Mouse (Mus musculus) thymus, adult 2 months (tissue): ENCODE results near the gene Tmem178b. TPM values are rescaled to one million over a fixed set of nuclear protein-coding genes. Genes with fewer than 3 reads are reported as not detected.

Source experiments
- DNase-seq: peaks from one replicate; pipeline ENCODE4 v3.0.0; 2021
- H3K27ac ChIP-seq: fragments of 200-500 bp; 2 replicates; pipeline ENCODE4 v1.5.1; 2012; ENCODE audit warnings: low read length, control low read depth; ENCODE audit not compliant: control insufficient read depth, insufficient read depth
- H3K27me3 ChIP-seq: fragments of 200-500 bp; 2 replicates; pipeline ENCODE4 v1.6.1; 2012; ENCODE audit warnings: mild to moderate bottlenecking, low read length, moderate library complexity, mixed read lengths; ENCODE audit not compliant: control insufficient read depth, insufficient read depth
- H3K36me3 ChIP-seq: fragments of 200-500 bp; 2 replicates; pipeline ENCODE4 v1.6.1; 2012; ENCODE audit warnings: mild to moderate bottlenecking, low read length, moderate library complexity; ENCODE audit not compliant: control insufficient read depth, insufficient read depth
- H3K4me1 ChIP-seq: fragments of 200-500 bp; replicated peaks from 2 replicates; pipeline ENCODE4 v1.6.1; 2012; ENCODE audit warnings: low read length; ENCODE audit not compliant: control insufficient read depth, insufficient read depth
- H3K4me3 ChIP-seq: fragments of 200-500 bp; 2 replicates; pipeline ENCODE4 v1.5.1; 2012; ENCODE audit warnings: mild to moderate bottlenecking, low read length, control low read depth, moderate library complexity; ENCODE audit not compliant: control insufficient read depth, insufficient read depth
- CTCF ChIP-seq: fragments of 200-500 bp; IDR thresholded peaks from 2 replicates; pipeline ENCODE4 v1.5.1; 2012; ENCODE audit warnings: mild to moderate bottlenecking, control low read depth, low read length, moderate library complexity, borderline replicate concordance; ENCODE audit not compliant: control insufficient read depth, poor library complexity, insufficient read depth; ENCODE audit errors: extremely low read depth
- POLR2A ChIP-seq: fragments of 200-500 bp; IDR thresholded peaks from 2 replicates; pipeline ENCODE4 v1.6.1; 2012; ENCODE audit warnings: mild to moderate bottlenecking, low read length, control low read depth, moderate library complexity; ENCODE audit not compliant: control insufficient read depth, poor library complexity, insufficient read depth; ENCODE audit errors: extremely low read depth
- WGBS: fragments of 180-500 bp; shearing (Covaris S2); methylation state at CpG from one replicate; pipeline ENCODE4 v1.1.7; 2018; 5-methylcytosine and 5-hydroxymethylcytosine counted together
- polyA plus RNA-seq: library from polyadenylated mRNA; depleted of rRNA; stranded (reverse); fragments of >200 nt; gene quantifications from 2 replicates; pipeline ENCODE4 v1.2.3, GENCODE M21; 2012; rRNA removed

Tmem178b gene
- polyA plus RNA-seq, 1 experiment: 0.13 TPM

DNA sequence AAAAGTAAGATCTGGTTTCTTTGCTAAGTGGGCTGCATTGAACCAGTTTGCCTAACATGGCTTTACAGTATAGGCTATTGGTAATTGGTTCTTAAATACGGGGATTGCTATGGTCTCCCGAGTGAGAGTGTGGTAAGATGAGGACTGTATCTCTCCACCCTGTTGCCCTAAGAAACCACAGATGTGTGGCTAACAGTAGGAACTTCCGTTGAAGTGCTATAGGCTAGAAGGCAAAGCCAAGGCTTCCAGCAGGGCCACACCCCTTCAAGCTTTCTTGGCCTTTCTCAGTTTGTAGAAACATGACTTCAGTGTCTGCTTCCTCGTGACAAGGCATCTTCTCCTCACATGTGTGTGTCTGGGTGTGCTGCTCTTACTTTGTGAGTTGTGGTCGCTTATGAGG is 427.6 kb downstream of the Tmem178b start:
- WGBS: 43% methylated on average over 5 of the region's 5 CpGs

DNA sequence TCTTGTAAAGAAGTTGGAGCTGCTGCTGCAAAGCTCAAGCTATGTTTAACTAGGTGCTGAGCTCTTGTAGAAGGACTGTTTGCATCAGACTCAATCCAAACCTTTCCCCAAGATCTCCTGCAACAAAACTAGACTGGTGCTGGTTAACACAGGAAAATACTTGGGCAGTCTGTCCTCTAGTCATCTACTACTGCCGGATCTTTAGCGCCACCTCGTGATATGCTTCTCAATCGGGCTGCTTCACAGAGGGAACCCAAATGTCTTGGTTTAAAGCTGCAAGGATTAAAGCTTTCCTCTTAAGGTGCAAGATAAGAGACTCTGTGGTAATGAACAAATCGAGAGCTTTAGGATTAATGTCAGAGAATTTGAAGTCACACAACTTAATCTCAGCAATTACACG is 430.3 kb downstream of the Tmem178b start:
- Histone ChIP-seq H3K27me3 (no peaks in the 10 kb centered on the region), H3K36me3 (no peaks in the 10 kb centered on the region), H3K27ac (no peak overlapping the region), H3K4me1 (no peaks in the 10 kb centered on the region), H3K4me3 (no peak overlapping the region)
- DNase-seq: peak; percentile 28
- 17% methylated on average over 6 of the region's 6 CpGs for WGBS
- TF ChIP-seq POLR2A (no peak), CTCF (no peak)

More for the DNA sequence above, 427.6 kb downstream of the Tmem178b start:
- no peak overlapping the region for H3K27ac ChIP-seq
- no peak for TF ChIP-seq CTCF
- no peak for TF ChIP-seq POLR2A
- no peak overlapping the region for H3K4me3 ChIP-seq
- H3K36me3 ChIP-seq: no peaks in the 10 kb centered on the region
- H3K27me3 ChIP-seq: no peaks in the 10 kb centered on the region
- H3K4me1 ChIP-seq: no peaks in the 10 kb centered on the region
- DNase-seq: no peak

Other genes starting within 250 kb of the Tmem178b start
- gene Braf, start 147.8 kb upstream of the Tmem178b start, polyA plus RNA-seq: 12.3 and 15.5 TPM in 2 replicates
- gene Mrps33, start 62.3 kb upstream of the Tmem178b start, polyA plus RNA-seq: 77.9 and 96.3 TPM in 2 replicates